Comparison of ENCODE assay signal across 8 mouse cellular contexts in genomic region chr7:80294062-80294763, GRCm38 (mm10). TPM values are rescaled to one million over a fixed set of nuclear protein-coding genes. Genes with fewer than 3 reads are reported as not detected.
DNase-seq lines count a peak whose midpoint lies in the region; ATAC-seq and TF ChIP-seq lines count a peak whose summit lies in the region.

TSS of gene Prc1 (plus strand) at chr7:80294450.

- WGBS in hindbrain, embryonic 13.5 days = under 1% methylated on average over 52 of the region's 52 CpGs

- H3K9me3 ChIP-seq in hindbrain, embryonic 13.5 days = no peaks in the 10 kb centered on the region

- H3K4me3 ChIP-seq in hindbrain, embryonic 13.5 days = peak within 1 kb of the TSS; percentile 68

- CTCF ChIA-PET in Patski (lab: Charles Lee) = interaction anchor here (1.6 to 2.1 kb wide), 2 partner anchors 10 to 13 kb away, joined by 4 to 6 read pairs; no protein-coding TSS in a partner anchor

- peak; percentile 88 for ATAC-seq in Patski
- peak; percentile 98 for ATAC-seq in hindbrain, embryonic 13.5 days (ENCODE audit: low FRiP score)

- H3K4me2 ChIP-seq in hindbrain, embryonic 13.5 days = peak within 1 kb of the TSS; percentile 97

- peak within 1 kb of the TSS; percentile 41 for H3K27ac ChIP-seq in hindbrain, embryonic 13.5 days

- H3K4me1 ChIP-seq in hindbrain, embryonic 13.5 days (replicated peaks) = peaks cover 8% of the 10 kb centered on the region; the same call in 1 of the 2 replicates

- peak within 1 kb of the TSS; percentile 75 for H3K9ac ChIP-seq in hindbrain, embryonic 13.5 days

- TF ChIP-seq CTCF in Patski (IDR thresholded peaks at IDR 0.05) = no peak

- in situ Hi-C loops in Patski (cut with MboI; ENCODE audit: low pct_unique_long_range_greater_than_20kb) = no loop called here

- POLR2A ChIA-PET in Patski (lab: Charles Lee) = no interaction called here

- peak; percentile 82 for DNase-seq in Patski (ENCODE audit: low read depth, low spot score)
- peak; percentile 98 to 100 for DNase-seq in cerebellum, postnatal 14 days
- peak; percentile 96 to 98 for DNase-seq in frontal cortex, postnatal 14 days (ENCODE audit: low spot score in 2 of 2)
- peak; percentile 96 to 97 for DNase-seq in layer of hippocampus, postnatal 25 days (ENCODE audit: extremely low spot score in 1 of 2, low spot score in 1 of 2)
- peak; percentile 98 for DNase-seq in lung, postnatal 25 days (ENCODE audit: low spot score)
- peak; percentile 99 for DNase-seq in retina, embryonic 14.5 days (ENCODE audit: low spot score)
- peak; percentile 98 for DNase-seq in thymus, postnatal 4 days

- H3K36me3 ChIP-seq in hindbrain, embryonic 13.5 days = peaks cover 19% of the 10 kb centered on the region

- H3K27me3 ChIP-seq in Patski = no peaks in the 10 kb centered on the region
- no peaks in the 10 kb centered on the region for H3K27me3 ChIP-seq in hindbrain, embryonic 13.5 days

RNA-seq across cellular contexts. Expression of gene Prc1, which starts in this region (rescaled TPM):
- 93.8 TPM for polyA plus RNA-seq in Patski (2021)
- polyA plus RNA-seq in hindbrain, embryonic 13.5 days (2015; fragmentation: Nextera tagmentation; extraction: Ambion mirVana) = 43.5 and 46.8 TPM in 2 replicates
- total RNA-seq in layer of hippocampus, postnatal 25 days (2021) = 1 to 10 TPM; 2.2 to 2.7 TPM

Comparison
In these comparisons a context has a peak if more than half of its experiments do, and no peak if none do; other contexts are left out.
1. Peak in every context shown above with its lines: DNase-seq, ATAC-seq, H3K4me3 ChIP-seq and H3K27ac ChIP-seq.